Mouse (Mus musculus): Measurements from ENCODE around the gene Fmn2. TPM values are rescaled to one million over a fixed set of nuclear protein-coding genes. Genes with fewer than 3 reads are reported as not detected.

The Fmn2 gene
- polyA plus RNA-seq, 1 experiment: not detected

DNA sequence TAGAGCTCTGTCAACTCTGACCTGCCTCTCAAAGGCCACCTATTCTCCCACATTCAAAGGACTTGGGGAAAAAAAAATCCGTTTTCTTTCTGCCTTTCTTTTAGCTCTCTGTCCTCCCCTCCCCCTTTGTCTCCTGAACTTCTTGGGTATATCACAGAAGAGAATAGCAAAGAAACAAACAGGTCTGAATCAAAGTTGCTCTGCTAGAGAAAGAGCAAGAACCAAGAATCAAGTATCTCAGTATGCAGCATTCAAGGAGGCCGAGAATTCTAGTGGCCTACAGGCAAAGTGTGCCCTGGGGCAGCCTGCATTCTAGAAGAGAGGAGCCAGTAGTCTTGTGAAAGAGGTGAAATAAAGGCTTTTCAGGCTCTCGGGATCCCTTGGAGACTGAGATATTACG lies 1.6 kb upstream of the Fmn2 start:
- H3K4me3 ChIP-seq (ENCODE audit: insufficient read depth, poor library complexity, severe bottlenecking): no peak overlapping the region
- H3K79me3 ChIP-seq (ENCODE audit: low read depth): no peaks in the 10 kb centered on the region
- H3K36me3 ChIP-seq (ENCODE audit: control insufficient read depth, insufficient read depth): no peaks in the 10 kb centered on the region
- H3K79me2 ChIP-seq (ENCODE audit: control insufficient read depth, insufficient read depth): no peaks in the 10 kb centered on the region
- H3ac ChIP-seq (ENCODE audit: control insufficient read depth, insufficient read length, low read depth): no peak overlapping the region
- H3K27me3 ChIP-seq (ENCODE audit: control insufficient read depth, insufficient read depth, insufficient read length): peaks cover 19% of the 10 kb centered on the region
- no peak for TF ChIP-seq USF1 (IDR thresholded peaks at IDR 0.05; ENCODE audit: low read depth)
- TF ChIP-seq FOSL1 (IDR thresholded peaks at IDR 0.05; ENCODE audit: insufficient read depth, low read length, poor library complexity, severe bottlenecking): no peak
- TF ChIP-seq CTCF (IDR thresholded peaks at IDR 0.05; ENCODE audit: control insufficient read depth, insufficient read depth, insufficient read length): no peak
- no peak for TF ChIP-seq MYOG (IDR thresholded peaks at IDR 0.05; ENCODE audit: control insufficient read depth, extremely low read depth, insufficient read length)

GRCm38 (mm10) chr1:174501011-174501410 lies 614 bp upstream of the Fmn2 start:
- no peaks in the 10 kb centered on the region for H3K36me3 ChIP-seq (ENCODE audit: control insufficient read depth, insufficient read depth)
- no peaks in the 10 kb centered on the region for H3K79me2 ChIP-seq (ENCODE audit: control insufficient read depth, insufficient read depth)
- no peak overlapping the region for H3ac ChIP-seq (ENCODE audit: control insufficient read depth, insufficient read length, low read depth)
- H3K79me3 ChIP-seq (ENCODE audit: low read depth): no peaks in the 10 kb centered on the region
- H3K27me3 ChIP-seq (ENCODE audit: control insufficient read depth, insufficient read depth, insufficient read length): peaks cover 19% of the 10 kb centered on the region
- H3K4me3 ChIP-seq (ENCODE audit: insufficient read depth, poor library complexity, severe bottlenecking): no peak overlapping the region
- TF ChIP-seq MAX (IDR thresholded peaks at IDR 0.05): no peak
- TF ChIP-seq MYOD1 (IDR thresholded peaks at IDR 0.05; ENCODE audit: control insufficient read depth, insufficient read length, low read depth): no peak
- TF ChIP-seq USF1 (IDR thresholded peaks at IDR 0.05; ENCODE audit: low read depth): no peak
- no peak for TF ChIP-seq CTCF (IDR thresholded peaks at IDR 0.05; ENCODE audit: control insufficient read depth, insufficient read depth, insufficient read length)
- no peak for TF ChIP-seq CEBPB (IDR thresholded peaks at IDR 0.05; ENCODE audit: low read depth)
- TF ChIP-seq FOSL1 (IDR thresholded peaks at IDR 0.05; ENCODE audit: insufficient read depth, low read length, poor library complexity, severe bottlenecking): no peak
- TF ChIP-seq MYOG (IDR thresholded peaks at IDR 0.05; ENCODE audit: control insufficient read depth, extremely low read depth, insufficient read length): no peak

- Histone ChIP-seq H3ac (ENCODE audit: control insufficient read depth, insufficient read length, low read depth) (no peak overlapping the region), H3K4me3 (ENCODE audit: insufficient read depth, poor library complexity, severe bottlenecking) (no peak overlapping the region), H3K79me3 (ENCODE audit: low read depth) (no peaks in the 10 kb centered on the region), H3K27me3 (ENCODE audit: control insufficient read depth, insufficient read depth, insufficient read length) (peaks cover 19% of the 10 kb centered on the region), H3K36me3 (ENCODE audit: control insufficient read depth, insufficient read depth) (no peaks in the 10 kb centered on the region), H3K79me2 (ENCODE audit: control insufficient read depth, insufficient read depth) (no peaks in the 10 kb centered on the region)
- TF ChIP-seq CEBPB (IDR thresholded peaks at IDR 0.05; ENCODE audit: low read depth) (no peak), FOSL1 (IDR thresholded peaks at IDR 0.05; ENCODE audit: insufficient read depth, low read length, poor library complexity, severe bottlenecking) (no peak), USF1 (IDR thresholded peaks at IDR 0.05; ENCODE audit: low read depth) (no peak), MYOD1 (IDR thresholded peaks at IDR 0.05; ENCODE audit: control insufficient read depth, insufficient read length, low read depth) (no peak), MAX (IDR thresholded peaks at IDR 0.05) (no peak), CTCF (IDR thresholded peaks at IDR 0.05; ENCODE audit: control insufficient read depth, insufficient read depth, insufficient read length) (no peak), MYOG (IDR thresholded peaks at IDR 0.05; ENCODE audit: control insufficient read depth, extremely low read depth, insufficient read length) (no peak)
These were observed 613 bp downstream of the Fmn2 start for GRCm38 (mm10) chr1:174502031-174502845.

DNA sequence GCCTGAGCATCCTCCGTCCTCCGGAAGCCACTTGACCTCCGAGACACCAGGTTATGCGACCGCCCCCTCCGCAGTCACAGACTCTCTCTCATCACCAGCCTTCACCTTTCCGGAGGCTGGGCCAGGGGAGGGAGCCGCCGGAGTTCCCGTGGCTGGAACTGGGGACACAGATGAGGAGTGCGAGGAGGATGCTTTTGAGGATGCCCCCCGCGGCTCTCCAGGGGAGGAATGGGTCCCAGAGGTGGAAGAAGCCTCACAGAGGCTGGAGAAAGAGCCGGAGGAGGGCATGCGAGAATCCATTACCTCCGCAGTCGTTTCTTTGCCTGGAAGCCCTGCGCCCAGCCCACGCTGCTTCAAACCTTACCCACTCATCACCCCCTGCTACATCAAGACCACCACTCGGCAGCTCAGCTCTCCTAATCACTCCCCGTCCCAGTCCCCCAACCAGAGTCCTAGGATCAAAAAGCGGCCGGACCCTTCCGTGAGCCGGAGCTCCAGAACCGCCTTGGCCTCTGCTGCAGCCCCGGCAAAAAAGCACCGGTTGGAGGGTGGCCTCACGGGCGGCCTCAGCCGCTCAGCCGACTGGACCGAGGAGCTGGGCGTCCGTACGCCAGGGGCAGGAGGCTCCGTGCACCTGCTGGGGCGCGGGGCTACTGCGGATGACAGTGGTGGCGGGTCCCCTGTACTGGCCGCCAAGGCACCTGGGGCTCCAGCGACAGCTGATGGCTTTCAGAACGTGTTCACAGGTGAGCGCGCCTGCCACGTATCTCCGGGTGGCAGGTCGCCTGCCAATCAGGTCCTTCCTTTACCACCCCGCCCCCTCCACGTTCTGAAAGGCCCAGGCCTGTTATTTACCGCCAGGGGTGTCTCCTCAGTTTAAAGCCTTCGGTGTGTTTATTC lies 1.5 kb downstream of the Fmn2 start:
- TF ChIP-seq MAX (IDR thresholded peaks at IDR 0.05) (no peak), USF1 (IDR thresholded peaks at IDR 0.05; ENCODE audit: low read depth) (no peak), MYOD1 (IDR thresholded peaks at IDR 0.05; ENCODE audit: control insufficient read depth, insufficient read length, low read depth) (no peak), FOSL1 (IDR thresholded peaks at IDR 0.05; ENCODE audit: insufficient read depth, low read length, poor library complexity, severe bottlenecking) (no peak), CEBPB (IDR thresholded peaks at IDR 0.05; ENCODE audit: low read depth) (no peak), CTCF (IDR thresholded peaks at IDR 0.05; ENCODE audit: control insufficient read depth, insufficient read depth, insufficient read length) (no peak), MYOG (IDR thresholded peaks at IDR 0.05; ENCODE audit: control insufficient read depth, extremely low read depth, insufficient read length) (no peak)
- H3ac ChIP-seq (ENCODE audit: control insufficient read depth, insufficient read length, low read depth): no peak overlapping the region
- H3K4me3 ChIP-seq (ENCODE audit: insufficient read depth, poor library complexity, severe bottlenecking): no peak overlapping the region
- no peaks in the 10 kb centered on the region for H3K79me2 ChIP-seq (ENCODE audit: control insufficient read depth, insufficient read depth)
- H3K36me3 ChIP-seq (ENCODE audit: control insufficient read depth, insufficient read depth): no peaks in the 10 kb centered on the region
- no peaks in the 10 kb centered on the region for H3K79me3 ChIP-seq (ENCODE audit: low read depth)
- H3K27me3 ChIP-seq (ENCODE audit: control insufficient read depth, insufficient read depth, insufficient read length): peaks cover 19% of the 10 kb centered on the region

- TF ChIP-seq USF1 (IDR thresholded peaks at IDR 0.05; ENCODE audit: low read depth) (no peak), CTCF (IDR thresholded peaks at IDR 0.05; ENCODE audit: control insufficient read depth, insufficient read depth, insufficient read length) (no peak), MAX (IDR thresholded peaks at IDR 0.05) (no peak), FOSL1 (IDR thresholded peaks at IDR 0.05; ENCODE audit: insufficient read depth, low read length, poor library complexity, severe bottlenecking) (no peak), MYOG (IDR thresholded peaks at IDR 0.05; ENCODE audit: control insufficient read depth, extremely low read depth, insufficient read length) (no peak), CEBPB (IDR thresholded peaks at IDR 0.05; ENCODE audit: low read depth) (no peak), MYOD1 (IDR thresholded peaks at IDR 0.05; ENCODE audit: control insufficient read depth, insufficient read length, low read depth) (no peak)
- Histone ChIP-seq H3K4me3 (ENCODE audit: insufficient read depth, poor library complexity, severe bottlenecking) (no peak overlapping the region), H3ac (ENCODE audit: control insufficient read depth, insufficient read length, low read depth) (no peak overlapping the region), H3K79me2 (ENCODE audit: control insufficient read depth, insufficient read depth) (no peaks in the 10 kb centered on the region), H3K36me3 (ENCODE audit: control insufficient read depth, insufficient read depth) (no peaks in the 10 kb centered on the region), H3K79me3 (ENCODE audit: low read depth) (no peaks in the 10 kb centered on the region), H3K27me3 (ENCODE audit: control insufficient read depth, insufficient read depth, insufficient read length) (no peaks in the 10 kb centered on the region)
These were observed 7.0 kb downstream of the Fmn2 start for GRCm38 (mm10) chr1:174508571-174509110.
